Mouse (Mus musculus): ENCODE measurements around the gene Slco2a1.

GRCm38 (mm10) chr9:103117951-103118350 lies 129.4 kb downstream of the Slco2a1 start:
- TF ChIP-seq CTCF (IDR thresholded peaks at IDR 0.05; ENCODE audit: extremely low read depth, insufficient read length, insufficient replicate concordance, low read depth, low read length) (no peak), POLR2A (IDR thresholded peaks at IDR 0.05; ENCODE audit: low read depth, low read length) (no peak)
